Comparison of ENCODE assay signal across 8 mouse cellular contexts in genomic region chr16:32509066-32509942, GRCm38 (mm10). TPM values are rescaled to one million over a fixed set of nuclear protein-coding genes. Genes with fewer than 3 reads are reported as not detected.
A peak's percentile ranks its signal among the peaks of the same experiment; 100 is the strongest.
DNase-seq lines count a peak whose midpoint lies in the region; TF ChIP-seq lines count a peak whose summit lies in the region.

No protein-coding gene starts in this region.

- TF ChIP-seq POLR2A in spleen, adult 2 months (IDR thresholded peaks at IDR 0.05; ENCODE audit: low read depth, low read length) = no peak

- no peaks in the 10 kb centered on the region for H3K36me3 ChIP-seq in limb, embryonic 10.5 days
- H3K36me3 ChIP-seq in spleen, adult 2 months (ENCODE audit: control insufficient read depth, insufficient read depth, low read length) = no peaks in the 10 kb centered on the region

- DNase-seq in embryo, embryonic 11 days = peak; percentile 36
- DNase-seq in embryo, embryonic 9.5 days (ENCODE audit: extremely low spot score) = no peak
- peak; percentile 63 for DNase-seq in adipocyte (ENCODE audit: low spot score)
- DNase-seq in heart, adult 18-20 months = peak; percentile 42 to 51
- no peak for DNase-seq in limb, embryonic 10.5 days (ENCODE audit: low spot score)
- DNase-seq in spleen, adult 2 months (ENCODE audit: low read depth in 1 of 2, low spot score in 2 of 2) = no peak
- DNase-seq in left cerebral cortex, adult 9 months (ENCODE audit: low spot score in 2 of 2) = no peak
- DNase-seq in layer of hippocampus, adult 11-12 months (ENCODE audit: low spot score) = no peak

- H3K27ac ChIP-seq in limb, embryonic 10.5 days = peak overlapping the region; percentile 64
- H3K27ac ChIP-seq in spleen, adult 2 months (ENCODE audit: insufficient read depth, low read length) = peak overlapping the region; percentile 45

- H3K4me3 ChIP-seq in limb, embryonic 10.5 days = no peak overlapping the region
- no peak overlapping the region for H3K4me3 ChIP-seq in spleen, adult 2 months (ENCODE audit: extremely low read depth, insufficient read depth, insufficient read length)

- peaks cover 42% of the 10 kb centered on the region for H3K4me1 ChIP-seq in limb, embryonic 10.5 days
- peaks cover 2% of the 10 kb centered on the region; the same call in 1 of the 2 replicates for H3K4me1 ChIP-seq in spleen, adult 2 months (ENCODE audit: control insufficient read depth, insufficient read depth, insufficient read length)

- TF ChIP-seq CTCF in spleen, adult 2 months (IDR thresholded peaks at IDR 0.05; ENCODE audit: extremely low read depth, insufficient read depth, insufficient read length, insufficient replicate concordance) = no peak

- 59% methylated on average over 9 of the region's 9 CpGs for WGBS in limb, embryonic 10.5 days
- 73% methylated on average over 9 of the region's 9 CpGs for WGBS in spleen, adult 2 months

- no peaks in the 10 kb centered on the region for H3K9me3 ChIP-seq in limb, embryonic 10.5 days (replicated peaks)

- H3K27me3 ChIP-seq in limb, embryonic 10.5 days (ENCODE audit: low read depth, poor library complexity, severe bottlenecking) = no peaks in the 10 kb centered on the region
- no peaks in the 10 kb centered on the region for H3K27me3 ChIP-seq in spleen, adult 2 months (ENCODE audit: control insufficient read depth, insufficient read depth, low read length)

RNA-seq across cellular contexts. Expression of gene Zdhhc19, which starts 13.2 kb away (rescaled TPM):
- not detected for total RNA-seq in heart, adult 18-20 months (2021)
- polyA plus RNA-seq in limb, embryonic 10.5 days (2016; fragmentation: Nextera tagmentation; extraction: Ambion mirVana) = not detected in 2 replicates
- not detected in 2 replicates for polyA plus RNA-seq in spleen, adult 2 months (2012; rRNA removed)

RNA-seq across cellular contexts. Expression of gene Slc51a, which starts 21.6 kb away (rescaled TPM):
- under 1 TPM; 0.32 to 0.85 TPM for total RNA-seq in heart, adult 18-20 months (2021)
- 0.46 and 0.50 TPM in 2 replicates for polyA plus RNA-seq in limb, embryonic 10.5 days (2016; fragmentation: Nextera tagmentation; extraction: Ambion mirVana)
- polyA plus RNA-seq in spleen, adult 2 months (2012; rRNA removed) = not detected in 2 replicates

Comparison
In these comparisons a context has a peak if more than half of its experiments do, and no peak if none do; other contexts are left out.
1. DNase-seq: peak in embryo, embryonic 11 days (single experiment), adipocyte (single experiment) and heart, adult 18-20 months (2 of 2); none in embryo, embryonic 9.5 days (single experiment), limb, embryonic 10.5 days (single experiment), spleen, adult 2 months (0 of 2), left cerebral cortex, adult 9 months (0 of 2) and layer of hippocampus, adult 11-12 months (single experiment).